Mouse (Mus musculus): ENCODE data around the gene Npsr1. TPM values are rescaled to one million over a fixed set of nuclear protein-coding genes. Genes with fewer than 3 reads are reported as not detected.

Npsr1 gene
- not detected in 2 replicates for total RNA-seq (2021)
- long read RNA-seq, experiment 1, result 0 reads
- long read RNA-seq, experiment 2, result 0 reads

DNA sequence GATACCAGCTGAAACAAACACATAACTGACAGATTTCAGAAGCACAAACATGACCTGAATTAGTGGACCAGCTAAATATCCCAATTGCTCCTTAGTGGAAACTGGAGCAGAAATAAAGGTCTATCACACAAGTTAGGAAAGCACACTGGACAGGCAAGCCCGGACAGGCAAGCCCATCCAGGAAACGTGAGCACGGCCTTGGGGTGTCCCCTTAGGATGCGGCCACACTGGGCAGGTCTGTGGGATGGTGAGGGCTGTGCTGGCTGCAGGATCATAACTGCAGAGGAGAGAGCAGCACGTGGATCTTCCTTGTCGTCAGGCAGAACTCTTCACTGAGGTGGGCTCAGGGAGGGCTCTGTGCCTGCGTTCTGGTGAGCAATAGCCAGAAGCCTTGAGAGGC is at the start of gene Npsr1:
Gene Npsr1, plus strand, starts transcription at position 301 of the 400 bp plus-strand sequence.
- DNase-seq, result no peak

DNA sequence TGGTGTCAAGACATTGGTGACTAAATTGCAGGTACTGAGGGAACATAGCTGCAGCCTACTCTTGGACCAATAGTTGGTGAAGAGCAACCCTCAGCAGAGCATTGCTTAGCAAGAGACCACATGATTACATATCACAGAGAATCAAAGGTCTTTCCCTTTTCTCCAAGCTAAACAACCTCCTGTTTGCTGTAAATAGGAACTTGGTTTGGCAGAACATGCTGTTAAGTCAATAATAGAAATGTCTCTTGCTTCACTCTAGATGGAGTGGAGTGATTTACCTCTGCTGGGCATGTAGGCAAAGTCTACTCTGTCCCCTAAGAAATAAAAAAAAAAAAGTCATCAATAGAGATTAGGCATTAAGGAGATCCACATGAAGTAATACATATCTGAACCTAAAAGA is 46.3 kb upstream of the Npsr1 start:
- DNase-seq, result no peak

DNA sequence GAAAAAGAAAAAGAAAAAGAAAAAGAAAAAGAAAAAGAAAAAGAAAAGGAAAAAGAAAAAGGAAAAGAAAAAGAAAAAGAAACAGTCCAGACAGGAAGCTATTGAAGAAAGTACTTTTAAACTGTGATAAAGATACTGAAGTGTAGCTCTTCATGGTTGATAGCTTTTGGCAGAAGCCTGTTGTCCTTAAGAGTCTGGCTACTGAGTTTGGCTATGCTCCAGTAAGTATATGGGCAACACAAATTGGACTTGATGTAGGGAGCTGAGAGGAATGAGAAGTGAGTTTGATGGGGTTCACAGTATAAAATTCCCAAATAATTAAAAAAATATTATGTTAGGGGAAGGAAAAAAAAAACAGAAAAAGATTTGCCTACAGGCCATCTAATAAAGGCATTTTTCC is 34.5 kb upstream of the Npsr1 start:
- DNase-seq, result no peak

DNA sequence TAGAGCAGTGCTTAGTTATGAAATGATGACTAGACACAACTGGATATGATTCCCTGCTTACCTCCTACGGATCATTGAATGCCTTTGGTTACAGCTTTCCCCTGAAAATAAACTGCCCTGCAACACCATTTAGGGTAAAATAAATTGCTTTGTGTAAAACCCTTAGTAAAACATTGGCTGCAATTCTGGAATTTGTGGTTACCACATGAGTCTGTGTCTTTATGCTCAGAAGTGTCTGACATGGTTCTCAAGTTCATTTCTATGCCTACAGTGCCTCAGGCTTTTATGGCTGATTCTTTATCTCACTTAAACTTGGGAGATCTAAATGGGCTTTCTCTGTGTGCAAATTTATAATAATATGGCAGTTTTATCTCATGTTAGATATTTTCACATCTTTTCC is 26.1 kb upstream of the Npsr1 start:
- no peak for DNase-seq

DNA sequence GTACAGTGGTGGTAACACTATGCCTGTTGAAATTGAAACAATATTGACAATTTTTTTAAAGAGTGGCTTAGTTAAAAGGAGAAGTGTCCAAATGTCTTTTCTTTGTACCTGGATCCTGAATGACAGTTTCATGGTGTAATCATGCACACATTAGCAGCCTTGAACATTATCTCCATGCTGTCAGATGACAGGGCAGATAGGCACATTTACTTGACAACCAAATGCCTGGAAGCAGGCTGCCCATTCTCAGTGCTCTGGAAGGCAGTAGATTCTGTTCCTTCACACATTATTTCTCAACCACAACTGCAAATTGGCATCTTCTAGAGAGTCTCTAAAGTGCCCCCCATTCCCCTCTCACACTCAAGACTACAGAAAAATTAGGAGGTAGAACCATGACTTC is 20.2 kb upstream of the Npsr1 start:
- DNase-seq, result no peak

DNA sequence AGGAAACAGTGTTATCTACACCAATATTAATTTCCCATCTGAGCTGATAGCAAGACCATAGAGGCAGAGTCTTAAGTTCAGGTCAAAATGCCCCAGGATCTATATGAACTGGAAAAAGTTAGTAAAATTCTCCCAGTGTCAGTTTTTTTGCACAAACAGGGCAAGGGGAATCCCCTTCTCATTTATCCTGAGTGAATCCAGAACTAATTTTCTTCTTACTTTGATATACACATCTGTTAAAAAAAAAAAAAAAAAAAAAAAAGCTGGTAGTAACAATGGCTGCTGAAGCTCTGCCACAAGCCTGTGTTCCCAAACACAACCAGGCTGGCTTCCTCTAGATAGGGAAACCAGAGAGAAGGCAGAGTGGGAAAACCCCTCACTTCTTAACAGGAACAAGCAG is 5.9 kb upstream of the Npsr1 start:
- no peak for DNase-seq

DNA sequence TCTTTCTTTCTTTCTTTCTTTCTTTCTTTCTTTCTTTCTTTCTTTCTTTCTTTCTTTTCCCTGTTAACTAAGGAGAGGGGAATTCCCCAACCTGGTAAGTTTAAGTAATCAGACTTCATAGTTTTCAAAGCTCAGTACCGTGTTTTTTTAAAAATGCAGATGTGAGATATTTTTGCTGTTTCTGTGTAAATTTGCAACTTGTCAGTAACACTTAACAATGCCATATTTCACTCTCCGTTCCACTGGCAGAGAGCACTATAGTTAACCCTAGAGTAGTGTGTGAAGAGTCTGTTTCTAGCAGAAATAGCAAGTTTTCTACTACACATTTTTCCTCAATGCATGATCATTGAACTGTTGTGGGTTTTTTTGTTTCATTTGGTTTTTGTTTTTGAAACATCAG is 730 bp downstream of the Npsr1 start:
- no peak for DNase-seq

DNA sequence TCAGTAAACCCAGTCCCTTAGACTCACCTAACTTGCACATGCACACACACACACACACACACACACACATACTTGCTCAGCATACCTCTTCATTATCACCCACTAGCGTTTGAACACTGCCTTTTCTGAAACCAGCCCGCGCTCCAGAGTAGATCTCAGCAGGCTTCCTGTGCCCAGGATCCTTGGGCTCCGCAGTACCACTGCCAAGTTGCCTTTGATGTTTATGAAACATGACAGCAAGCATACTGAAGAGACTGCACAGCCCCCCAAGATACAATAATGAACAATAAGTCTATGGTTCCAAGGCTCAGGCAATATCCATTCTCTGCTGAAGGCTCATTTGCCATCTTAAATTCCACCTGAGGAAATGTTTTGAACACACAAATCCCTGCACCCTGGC is 1.8 kb downstream of the Npsr1 start:
- no peak for DNase-seq

DNA sequence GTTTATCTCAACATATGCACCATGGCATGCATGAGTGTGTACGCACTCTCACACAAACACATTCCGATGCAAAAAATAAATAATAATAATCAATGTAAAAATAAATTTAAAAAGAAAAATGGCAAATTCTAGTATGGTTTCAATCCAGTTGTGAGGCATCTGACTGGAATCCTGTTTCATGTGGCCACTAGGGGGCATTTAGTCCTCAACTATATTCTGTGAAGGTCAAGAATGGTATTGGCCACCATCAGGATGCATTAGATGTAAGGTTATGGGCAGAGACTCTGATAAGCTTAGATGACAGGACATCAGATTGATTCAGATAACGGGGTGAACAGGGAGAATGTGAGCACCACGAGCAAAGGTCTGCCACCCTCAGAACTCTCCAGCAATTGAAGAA is 21.6 kb downstream of the Npsr1 start:
- peak; percentile 60 for DNase-seq

DNA sequence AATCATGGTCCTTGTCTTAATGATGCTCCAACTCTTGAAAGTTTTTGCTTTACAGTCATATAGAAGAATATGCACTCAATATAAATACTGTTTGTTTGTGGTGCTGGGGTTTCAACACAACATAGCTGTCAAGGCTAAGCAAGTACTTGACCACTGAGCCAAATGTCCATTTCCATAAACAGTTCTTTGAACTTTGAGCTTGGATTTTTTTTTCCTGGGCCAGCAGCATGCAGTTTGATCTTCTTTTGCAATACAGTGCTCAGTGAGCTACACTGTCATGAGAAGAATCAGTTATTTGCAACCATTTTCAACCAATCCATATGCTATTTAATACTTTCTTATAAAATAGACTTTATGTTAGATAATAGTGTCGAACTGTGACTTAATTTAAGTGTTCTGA is 35.3 kb downstream of the Npsr1 start:
- DNase-seq, result no peak

DNA sequence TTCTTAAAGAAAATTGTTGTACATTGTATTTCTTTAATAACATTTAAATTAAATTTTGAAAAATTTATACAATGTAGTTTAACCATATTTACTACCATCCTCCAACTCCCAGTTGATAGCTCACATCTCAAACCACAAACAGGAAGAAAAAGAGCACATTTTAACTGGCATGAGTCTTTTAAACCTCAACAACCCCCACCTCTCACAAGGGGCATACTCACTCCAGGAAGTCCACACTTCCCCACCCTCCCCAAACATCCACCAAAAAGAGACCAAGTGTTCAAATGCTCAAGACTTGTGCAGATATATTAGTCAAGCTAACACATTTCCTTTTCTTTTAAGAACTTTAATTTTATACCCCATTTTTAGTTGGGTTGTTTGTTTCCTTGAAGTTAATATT is 38.6 kb downstream of the Npsr1 start:
- DNase-seq, result no peak

DNA sequence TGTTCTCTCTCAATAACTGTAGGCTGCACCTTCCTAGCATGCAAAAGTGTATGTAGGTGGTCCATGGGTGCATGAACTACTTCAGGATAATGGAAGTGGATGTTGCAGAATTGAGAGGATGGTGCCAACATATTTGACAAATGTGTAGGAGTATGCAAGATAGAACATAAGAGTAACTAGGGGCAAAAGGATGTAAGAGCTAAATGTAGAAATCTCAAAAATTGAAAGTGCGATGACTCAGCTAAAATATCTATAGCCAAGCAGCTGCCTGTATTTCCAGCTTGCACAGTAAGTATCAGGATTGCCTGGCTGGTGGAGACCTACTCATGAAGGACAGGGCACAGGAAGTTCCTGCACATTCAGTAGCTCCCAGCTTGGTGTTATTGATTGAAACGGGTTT is 46.5 kb downstream of the Npsr1 start:
- no peak for DNase-seq

DNA sequence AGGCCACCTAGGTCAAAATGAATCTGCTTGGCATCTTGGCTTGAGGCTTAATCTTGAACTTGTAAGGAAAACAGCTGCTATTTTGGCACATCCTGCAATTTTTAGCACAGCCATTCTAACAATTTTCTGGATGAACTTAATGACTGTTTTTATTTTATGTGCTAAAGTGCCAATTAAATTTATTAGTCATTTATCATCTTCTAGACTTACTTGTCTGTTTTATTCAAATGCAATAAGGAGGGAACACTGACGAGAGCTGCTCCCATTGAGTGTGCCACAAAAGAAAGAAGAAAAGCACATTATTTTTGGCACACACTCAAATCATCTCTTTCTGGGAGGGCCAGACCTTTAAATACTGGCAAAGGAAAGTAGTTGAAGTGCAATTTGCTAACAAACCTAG is 59.4 kb downstream of the Npsr1 start:
- no peak for DNase-seq

DNA sequence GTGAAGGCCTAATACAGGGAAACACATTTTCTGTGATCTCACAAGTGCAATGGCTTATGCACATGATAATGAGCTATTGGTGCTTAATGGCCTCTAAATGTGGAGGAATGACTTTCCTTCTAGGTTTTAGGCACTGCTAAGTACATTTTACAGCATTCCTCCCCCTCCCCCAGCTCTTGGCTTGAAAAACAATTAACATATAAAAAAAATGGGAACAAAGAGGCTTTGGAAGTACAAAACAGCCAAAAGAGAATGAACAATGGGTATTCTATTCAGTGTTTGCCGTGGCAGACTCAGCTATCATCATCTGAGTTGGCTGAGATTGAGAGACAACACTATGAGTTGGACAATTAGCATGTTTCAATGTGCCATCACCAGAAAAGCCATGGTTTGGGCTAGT is 62.6 kb downstream of the Npsr1 start:
- DNase-seq, result no peak

DNA sequence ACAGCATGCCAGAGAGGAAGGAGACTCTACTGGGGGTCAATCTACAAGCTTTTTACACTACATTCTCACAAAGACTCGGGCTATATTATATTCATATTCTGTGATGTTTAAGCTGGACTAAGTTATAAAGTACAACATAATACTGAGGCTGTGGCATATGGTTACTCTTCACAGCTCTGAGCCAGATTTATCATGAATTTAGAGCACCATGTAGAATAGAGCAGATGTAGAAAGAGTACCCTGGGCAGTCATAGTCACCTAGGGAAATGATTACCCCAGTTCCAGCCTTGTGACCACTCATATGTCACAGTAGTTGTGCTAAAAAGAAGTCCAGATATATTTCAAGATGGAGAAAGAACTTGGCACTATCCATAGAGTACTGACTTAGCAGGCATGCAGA is 70.7 kb downstream of the Npsr1 start:
- no peak for DNase-seq

DNA sequence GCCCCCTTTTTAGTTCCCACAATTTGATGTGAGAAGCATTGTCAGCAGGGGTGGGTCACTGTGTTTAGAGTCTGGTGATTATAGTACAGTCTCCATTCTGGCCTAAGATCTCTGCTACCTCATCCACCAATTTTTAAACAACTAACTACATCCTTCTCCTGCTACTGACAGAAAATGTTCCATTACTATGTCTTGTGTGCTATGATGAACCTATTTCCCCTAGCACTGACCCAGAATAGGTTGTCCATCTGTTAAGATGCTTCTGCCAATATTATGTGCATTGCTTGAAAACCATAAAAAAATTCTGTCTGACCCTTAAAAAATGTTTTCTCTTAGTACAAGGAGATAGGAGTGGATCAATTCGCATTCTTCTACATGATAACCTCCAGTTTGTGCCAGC is 72.9 kb downstream of the Npsr1 start:
- DNase-seq, result no peak

DNA sequence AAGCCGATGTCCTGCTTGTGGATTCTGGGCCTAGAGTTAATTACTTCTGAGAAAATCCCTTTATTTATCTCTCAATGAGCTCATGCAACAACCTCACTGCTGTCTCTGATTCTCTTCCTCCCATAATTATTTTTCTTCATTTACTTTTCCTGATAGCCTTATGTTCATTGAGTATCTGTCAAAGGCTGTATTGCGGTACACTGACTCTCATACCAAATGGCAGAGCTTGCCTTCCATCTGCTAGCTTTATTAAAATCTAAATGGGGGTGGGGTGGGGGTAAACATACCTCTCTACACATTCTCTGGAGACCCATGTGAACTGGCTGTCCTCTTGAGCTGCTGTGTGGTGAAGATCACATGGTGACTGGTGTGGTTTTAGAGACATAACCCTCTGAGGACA is 80.9 kb downstream of the Npsr1 start:
- no peak for DNase-seq

DNA sequence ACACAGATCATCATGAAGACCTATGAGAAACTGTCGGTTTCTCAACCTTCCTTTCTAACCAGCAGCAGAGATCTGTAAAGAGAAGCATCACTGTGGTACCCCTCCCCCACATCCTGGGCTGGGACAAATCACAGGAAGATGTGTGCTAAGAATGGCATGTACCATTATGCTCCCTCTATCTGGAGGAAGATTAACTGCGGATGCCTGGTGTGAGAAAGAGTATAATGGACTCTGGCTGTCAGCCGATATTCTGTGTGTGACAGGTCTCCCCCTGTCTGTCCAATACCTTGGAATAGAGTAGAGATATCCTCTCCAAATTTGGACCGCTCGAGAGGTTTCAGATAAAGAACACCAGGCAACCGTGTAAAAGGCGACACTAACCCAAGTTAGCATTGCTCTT is 83.1 kb downstream of the Npsr1 start:
- DNase-seq, result no peak

DNA sequence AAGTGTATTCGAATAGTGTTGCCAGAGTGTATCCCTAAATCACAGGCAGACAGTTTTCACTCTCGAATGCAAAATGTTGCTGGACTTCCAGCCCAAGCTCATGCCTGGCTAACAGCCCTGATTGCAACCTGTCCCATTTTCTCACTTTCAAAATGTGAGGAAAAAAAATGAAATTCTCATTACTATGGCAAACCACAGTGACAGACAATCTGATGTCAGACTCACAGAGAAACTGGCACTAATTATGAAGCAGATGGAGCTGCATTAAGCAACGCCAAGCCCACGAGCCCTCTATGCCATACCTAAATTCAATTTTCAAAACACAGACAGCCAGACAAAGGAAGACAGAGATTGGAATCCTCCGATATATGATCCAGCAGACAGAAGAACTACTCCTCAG is 88.5 kb downstream of the Npsr1 start:
- DNase-seq, result no peak

DNA sequence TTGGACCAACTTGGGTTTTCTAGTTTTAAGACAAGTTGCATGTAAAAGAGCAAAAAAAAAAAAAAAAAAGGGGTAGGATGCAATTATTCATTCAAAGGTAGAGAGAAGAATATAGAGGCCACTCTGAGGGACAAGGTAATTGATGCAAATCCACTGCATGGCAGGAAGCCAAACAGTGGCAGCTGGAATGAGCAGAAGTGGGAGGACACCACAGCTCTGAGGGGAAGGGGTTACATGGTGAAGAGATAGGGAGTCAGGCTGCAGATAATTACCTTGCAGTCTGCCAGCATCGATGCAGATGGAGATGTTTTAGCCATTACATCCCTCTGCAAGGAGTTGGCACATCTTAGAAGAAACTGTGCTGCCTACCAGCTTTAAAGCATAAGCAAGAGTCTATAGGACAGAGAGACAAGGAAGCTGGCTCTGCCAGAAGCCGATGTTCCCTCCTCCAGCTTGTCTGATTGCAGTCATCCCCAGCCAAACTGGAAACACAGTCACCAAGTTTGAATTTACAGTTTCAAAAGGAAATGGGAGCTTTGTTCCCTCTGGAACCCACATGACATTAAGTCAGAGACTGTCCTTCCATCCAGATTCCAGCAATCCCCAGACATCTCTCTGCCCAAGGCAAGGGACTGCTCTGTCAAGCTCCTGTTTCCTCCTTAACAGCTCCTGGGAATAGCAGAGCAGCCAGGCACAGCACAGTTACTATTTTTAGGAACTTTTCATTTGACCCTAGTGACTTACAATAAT is 91.9 kb downstream of the Npsr1 start:
- no peak for DNase-seq

DNA sequence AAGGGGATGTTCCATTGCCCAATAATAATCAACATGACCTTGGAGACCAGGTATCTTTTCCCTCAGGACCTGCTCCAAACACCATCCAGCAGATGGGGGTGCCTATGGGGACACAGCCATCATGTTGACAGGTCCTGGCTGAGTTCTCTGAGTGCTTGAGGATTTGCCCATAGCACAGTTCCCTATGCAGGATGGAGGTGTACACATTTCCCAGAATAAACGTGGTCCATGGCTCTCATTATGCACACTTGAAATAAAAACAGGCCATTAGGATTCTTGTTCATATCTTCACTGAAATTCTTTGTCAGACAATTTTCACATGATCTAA is 92.4 kb downstream of the Npsr1 start:
- DNase-seq, result no peak

DNA sequence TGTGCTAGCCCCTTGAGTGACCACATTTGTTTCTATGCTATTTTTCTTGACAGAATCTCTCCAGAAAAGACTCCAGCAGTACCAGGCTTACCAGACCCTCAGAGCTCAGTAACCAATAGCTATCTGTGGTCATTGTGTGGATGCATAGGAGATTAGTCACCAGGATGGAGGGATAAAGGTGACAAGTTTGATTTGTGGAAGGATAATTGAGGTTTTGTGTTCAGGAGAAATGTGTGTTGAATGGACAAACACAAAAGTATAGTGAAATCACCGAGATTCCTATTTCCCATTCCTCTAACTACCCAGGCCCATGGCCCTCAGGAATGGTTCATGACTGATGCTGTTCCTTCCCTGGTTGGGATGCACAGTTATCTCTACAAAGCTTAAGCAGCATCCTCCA is 100.5 kb downstream of the Npsr1 start:
- no peak for DNase-seq

DNA sequence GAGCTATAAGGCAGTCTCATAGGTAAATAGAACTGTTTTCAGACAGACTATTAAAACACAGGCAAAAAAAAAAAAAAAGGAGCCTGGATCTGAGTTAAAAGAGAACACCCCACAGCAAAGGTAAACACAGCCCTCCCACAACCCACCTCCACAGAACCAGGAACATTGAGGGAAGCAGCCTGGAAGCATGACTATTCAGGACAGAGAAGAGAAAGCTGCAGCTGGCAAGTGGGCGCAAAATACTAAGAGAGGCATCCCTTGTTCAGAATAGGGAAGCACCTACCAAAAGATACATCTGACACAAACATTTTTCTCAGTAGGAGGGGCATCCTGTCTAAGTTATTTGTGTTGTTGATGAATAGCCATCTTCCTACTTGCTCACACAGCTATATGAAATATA is 113.8 kb downstream of the Npsr1 start:
- no peak for DNase-seq

DNA sequence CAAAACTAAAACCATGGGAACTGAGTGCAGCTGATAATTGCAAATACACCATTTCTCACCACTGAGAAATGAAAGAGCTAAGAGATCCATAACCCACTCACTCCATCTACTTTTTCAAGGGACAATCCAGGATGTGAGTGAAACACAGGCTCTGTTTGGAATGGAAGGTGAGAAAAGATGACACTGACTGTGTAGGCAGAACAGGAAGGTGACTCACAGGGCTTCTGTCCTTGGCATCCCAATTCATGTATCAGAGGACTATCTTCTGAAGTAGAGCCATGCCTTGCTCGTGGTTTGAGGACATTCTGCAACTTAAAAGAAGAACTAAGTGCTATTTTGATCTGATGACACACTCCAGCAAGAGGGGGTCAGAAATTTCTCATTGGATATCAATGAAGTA is 119.9 kb downstream of the Npsr1 start:
- peak; percentile 7 for DNase-seq

DNA sequence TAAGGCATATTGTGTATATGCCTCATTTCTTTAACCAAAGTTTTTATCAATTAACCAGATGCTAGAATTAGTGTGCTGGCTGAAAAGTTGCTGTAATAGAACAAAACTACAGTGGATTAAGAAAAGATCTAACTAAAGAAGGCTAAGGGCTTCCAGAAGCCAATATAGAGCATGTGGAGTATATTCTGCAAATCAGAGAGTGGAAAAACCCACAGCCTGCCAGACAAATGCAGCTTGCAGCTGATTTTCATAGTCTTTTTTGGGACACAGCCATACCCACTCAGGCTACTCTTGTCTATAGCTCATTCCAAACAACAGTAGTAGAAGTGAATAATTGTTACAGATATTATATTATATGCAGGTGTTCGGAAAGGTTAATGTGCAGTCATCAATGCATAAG is 138.7 kb downstream of the Npsr1 start:
- no peak for DNase-seq

Measured in adrenal gland, postnatal 14 days (tissue).